Mouse (Mus musculus): ENCODE measurements around the gene Pgs1. TPM values are rescaled to one million over a fixed set of nuclear protein-coding genes. Genes with fewer than 3 reads are reported as not detected.

Pgs1 gene
- polyA plus RNA-seq (2017; shearing (Covaris generic)): 10 to 100 TPM; 26.4 to 38.4 (median 36.7) TPM

DNA sequence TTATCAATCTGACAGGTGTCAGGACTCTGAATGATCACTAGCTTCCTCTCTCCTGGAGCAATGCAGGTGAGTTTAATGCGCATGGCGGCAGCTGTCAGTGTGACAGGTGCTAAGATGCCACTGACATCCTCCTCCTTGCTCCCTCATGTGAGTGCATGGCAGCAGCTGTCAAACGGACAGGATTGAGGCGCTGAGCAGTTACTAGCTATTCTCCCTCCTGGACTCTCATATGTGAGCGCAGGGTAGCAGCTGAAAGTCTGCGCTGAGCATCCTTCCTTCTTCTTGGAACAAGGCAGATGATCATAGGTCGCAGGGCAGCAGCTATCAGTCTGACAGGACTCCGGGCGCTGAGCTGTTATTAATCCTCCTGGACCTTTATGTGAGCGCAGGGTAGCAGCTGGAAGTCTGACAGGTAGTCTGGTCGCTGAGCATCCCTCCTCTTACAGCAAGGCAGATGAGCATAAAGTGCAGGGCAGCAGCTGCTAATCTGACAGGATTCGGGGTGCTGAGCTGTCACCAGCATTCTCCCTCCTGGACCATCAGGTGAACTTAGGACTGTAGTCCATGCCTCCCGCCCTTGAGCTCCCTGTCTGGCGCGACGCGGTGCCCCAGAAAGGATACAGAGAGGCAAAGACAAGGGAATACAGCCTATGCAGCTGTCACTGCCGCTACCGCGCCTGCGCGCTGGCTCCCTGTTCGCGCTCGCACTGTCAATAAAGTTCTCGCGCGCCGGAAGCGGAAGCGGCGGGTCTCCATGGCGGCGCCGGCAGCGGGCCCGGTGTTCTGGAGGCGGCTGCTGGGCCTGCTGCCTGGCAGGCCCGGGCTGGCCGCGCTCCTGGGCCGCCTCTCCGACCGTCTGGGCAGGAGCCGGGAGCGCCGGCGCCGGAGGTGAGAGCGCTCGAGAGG is at the start of gene Pgs1:
Gene Pgs1, plus strand, starts transcription at position 167 of the 906 bp plus-strand sequence.
- peak; percentile 77 for ATAC-seq

DNA sequence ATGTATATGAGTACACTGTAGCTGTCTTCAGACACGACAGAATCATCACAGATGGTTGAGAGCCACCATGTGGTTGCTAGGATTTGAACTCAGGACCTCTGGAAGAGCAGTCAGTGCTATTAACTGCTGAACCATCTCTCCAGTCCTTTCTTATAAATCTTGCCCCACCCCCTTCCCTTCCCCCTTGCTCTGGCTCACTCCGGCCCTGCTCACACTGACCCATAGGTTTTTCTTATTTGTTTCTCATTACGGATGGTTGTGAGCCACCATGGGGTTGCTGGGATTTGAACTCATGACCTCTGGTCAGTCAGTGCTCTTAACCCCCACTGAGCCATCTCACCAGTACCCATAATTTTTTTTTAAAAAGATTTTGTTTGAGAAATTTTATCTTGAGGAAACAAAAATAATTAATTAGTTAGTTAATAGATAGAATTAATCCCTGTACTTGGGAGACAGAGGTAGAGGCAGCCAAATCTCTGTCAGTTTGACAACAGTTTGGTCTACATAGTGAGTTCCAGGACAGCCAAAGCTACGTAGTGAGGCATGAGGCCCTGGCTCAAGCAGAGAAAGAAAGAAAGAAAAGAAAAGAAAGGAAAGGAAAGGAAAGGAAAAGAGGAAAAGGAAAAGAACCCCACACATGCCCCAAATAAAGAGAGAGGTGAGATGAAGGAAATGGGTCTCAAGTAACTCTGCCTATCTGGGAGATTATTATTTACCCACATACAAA is 46.9 kb upstream of the Pgs1 start:
- ATAC-seq: no peak

GRCm38 (mm10) chr11:117939741-117940285 is 46.3 kb upstream of the Pgs1 start:
- no peak for ATAC-seq

GRCm38 (mm10) chr11:117940881-117941280 is 45.2 kb upstream of the Pgs1 start:
- no peak for ATAC-seq

- no peak for ATAC-seq
Observed at GRCm38 (mm10) chr11:117941325-117941834, 44.7 kb upstream of the Pgs1 start.

DNA sequence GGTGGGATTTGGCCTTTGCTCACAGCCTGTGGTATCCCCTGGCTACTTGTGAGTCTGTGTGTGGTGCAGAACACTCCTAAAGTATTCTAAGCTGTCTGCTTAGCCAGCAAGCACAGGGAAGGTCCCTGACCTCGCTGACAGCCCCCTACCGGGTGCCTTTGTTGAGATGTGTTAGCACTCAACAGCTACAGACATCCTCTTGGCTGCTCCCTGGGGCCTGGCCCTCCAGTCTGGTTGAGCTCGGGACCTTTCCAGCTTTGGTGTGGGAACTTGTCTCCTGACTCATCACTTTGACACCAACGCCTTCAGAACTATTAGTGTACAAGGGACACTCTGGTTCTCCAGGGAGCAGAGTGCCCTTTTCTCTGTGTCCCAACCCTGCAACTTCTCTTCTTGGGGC is 44.2 kb upstream of the Pgs1 start:
- no peak for ATAC-seq

- no peak for ATAC-seq
Observed at GRCm38 (mm10) chr11:117946195-117946979, 39.7 kb upstream of the Pgs1 start.

DNA sequence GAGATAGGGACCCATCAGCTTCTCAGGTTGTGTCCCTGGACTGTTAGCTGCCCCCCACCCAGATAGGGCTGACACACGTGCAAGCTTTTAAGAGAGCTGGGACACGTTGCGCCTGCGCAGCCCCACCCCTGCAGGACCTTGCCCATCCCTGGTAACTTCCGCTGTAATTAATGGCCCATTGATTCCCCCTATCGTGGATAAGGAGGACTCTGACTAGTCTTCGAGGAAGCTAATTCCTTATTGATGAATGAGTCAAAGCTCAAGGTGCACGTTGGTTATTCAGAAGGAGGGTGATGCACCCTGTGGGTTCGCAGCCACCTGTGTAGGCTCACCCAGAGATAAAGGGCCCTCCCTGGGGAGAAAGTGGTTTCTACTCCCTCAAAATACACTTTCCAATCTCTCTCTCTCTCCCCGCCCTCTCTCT is 39.1 kb upstream of the Pgs1 start:
- ATAC-seq: no peak

DNA sequence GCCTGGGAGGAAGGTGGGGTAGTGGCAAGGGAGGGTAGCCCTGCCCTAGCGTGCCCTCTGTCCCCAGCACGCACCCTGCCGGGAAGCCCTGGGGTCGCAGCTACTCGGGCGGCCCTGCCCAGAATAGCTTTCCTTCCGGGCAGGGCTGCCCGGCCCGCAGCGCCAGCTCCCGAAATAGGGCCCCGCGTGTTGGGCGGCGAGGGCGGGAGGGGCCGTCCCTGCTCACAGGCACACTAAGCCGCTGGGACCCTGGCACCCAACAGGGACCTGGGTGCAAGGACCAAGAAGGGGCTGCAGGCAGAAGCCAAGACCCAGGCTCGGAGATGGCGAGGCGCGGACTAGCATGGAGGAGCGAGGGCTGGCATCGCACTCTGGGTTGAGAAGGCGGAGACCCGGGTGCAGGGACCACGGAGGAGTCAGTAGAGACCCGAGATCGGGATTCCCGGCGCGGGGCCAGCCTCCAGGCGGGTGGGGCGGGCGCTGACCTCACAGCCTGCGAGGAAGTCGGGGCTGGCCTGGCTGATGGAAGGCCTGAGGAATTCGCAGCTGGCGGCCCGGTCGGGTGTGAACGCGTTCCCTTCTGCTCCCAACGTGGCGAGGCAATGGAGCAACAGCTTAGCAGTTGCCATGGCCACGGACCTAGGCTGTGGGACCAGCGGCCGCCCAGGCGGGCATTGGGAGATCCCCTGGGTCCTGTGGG is 36.5 kb upstream of the Pgs1 start:
- no peak for ATAC-seq

- no peak for ATAC-seq
Observed at GRCm38 (mm10) chr11:117951391-117951790, 34.7 kb upstream of the Pgs1 start.

DNA sequence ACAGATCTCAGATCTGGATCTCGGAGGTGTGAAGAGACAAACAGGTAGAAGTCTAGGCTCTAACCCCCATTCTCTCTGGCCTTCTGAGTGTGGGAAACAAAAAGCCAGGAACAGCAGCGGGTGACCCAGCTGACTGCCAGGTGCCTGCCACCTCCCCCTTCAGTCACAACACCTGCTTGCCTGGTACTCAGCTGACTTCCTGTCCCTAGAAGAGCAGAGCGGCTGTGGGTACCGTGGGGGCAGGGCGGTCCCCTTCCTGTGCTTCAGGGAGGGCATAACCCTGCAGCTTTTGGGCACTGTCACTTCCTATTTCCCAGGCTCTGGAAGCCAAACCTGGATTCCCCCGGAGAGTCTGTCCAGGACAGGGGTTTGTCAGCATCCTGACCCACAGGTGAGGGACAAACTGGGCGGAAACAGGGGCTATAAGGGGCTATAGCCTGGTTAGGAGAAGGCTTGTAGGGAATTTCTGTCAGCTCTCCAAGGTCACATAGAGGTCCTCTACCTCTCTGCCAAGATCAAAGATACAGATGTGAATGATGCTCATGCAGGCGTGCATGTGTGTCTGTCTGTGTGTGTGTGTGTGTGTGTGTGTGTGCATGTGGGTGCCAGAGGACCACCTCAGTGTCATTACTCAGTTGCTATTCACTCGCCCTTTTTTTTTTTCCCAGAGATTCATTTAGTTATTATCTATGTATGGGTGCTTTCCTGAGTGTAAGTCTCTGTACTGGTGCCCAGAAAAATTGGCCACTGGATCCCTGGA is 33.7 kb upstream of the Pgs1 start:
- ATAC-seq: peak; percentile 98

GRCm38 (mm10) chr11:117954094-117954493 is 32.0 kb upstream of the Pgs1 start:
- peak; percentile 31 for ATAC-seq

DNA sequence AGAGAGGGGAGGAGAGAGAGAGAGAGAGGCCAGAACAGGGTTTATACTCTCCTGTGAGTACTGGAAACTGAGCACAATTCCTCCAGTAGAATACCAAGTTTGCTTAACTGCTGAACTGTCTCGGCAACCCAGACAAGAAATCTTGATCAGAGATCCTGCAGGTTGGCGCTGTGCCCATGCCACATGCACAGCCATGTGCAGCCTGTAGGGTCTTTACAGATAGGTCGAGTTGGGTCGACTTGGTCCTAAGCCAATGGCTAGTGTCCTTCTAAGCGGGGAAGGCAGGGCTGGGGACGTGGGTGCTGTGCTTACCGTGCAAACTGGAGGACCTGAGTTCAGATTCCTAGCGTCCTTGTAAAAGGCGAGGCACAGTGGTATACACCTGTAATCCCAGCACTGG is 31.3 kb upstream of the Pgs1 start:
- no peak for ATAC-seq

DNA sequence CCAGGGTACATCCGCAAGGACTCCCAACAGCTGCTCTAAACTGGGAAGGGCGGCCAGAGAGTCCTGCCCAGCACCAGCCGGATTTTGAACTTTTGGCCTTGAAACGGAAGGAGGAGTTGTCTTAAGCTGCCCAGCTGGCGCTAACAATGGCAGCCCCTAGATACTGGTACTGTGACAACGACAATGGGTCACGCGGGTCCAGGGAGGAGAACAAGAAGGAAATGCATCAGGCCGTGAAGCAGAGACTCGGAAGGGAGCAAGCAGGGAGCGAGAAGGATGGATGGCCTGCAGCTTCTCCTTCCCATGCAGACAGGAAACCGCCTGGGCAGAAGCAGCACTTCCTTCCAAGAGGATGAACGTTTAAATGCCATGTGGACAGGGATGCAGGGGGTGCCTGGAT is 30.5 kb upstream of the Pgs1 start:
- no peak for ATAC-seq

DNA sequence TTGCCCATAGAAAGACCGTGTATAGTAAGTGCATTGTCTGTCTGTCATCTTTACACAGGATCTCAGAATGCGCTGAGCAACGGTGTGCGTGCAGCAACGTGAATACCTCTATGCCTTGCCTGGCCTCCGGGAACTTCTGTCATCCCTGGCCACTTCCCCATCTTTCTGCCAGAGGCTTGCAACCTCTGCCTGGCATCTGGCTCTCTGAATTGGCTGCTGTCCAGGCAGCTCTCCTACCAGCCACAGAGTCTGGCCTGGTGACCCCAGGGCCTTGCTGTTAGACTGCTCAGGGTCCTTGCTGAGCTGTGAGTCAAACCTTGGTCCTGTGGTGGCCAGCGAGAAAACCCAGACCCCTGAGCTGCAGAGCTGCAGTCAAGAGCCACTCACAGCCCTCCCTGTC is 27.9 kb upstream of the Pgs1 start:
- no peak for ATAC-seq

- no peak for ATAC-seq
Observed at GRCm38 (mm10) chr11:117959166-117959565, 26.9 kb upstream of the Pgs1 start.

DNA sequence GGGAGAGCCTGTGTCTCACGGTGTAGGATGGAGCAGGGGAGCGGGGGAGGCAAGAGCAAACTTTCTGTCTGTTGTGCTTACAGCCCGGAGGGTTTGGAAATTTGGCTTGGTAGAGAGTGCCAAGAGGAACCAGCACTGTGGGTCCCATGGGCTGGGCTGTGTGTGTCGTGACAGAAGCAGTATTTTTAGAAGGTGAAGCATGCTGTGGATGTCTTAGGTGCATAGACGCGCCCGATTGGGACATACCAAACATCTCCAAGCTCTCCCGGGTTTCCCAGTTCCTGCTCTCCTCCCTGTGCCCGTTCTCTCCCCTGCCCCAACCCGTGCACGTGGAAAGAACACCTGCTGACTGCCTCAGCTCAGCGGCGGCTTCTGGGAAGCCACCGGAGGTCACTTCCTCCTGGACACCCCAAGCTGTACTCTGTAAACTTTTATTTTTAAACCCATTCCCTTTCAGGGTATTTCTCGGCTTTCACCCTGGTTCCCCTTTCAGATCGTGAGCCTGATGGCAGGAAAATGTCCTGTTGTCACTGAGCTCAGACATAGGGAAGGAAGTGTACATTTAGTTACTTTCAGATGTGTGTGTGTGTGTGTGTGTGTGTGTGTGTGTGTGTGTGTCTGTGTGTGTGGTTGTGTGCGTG is 26.2 kb upstream of the Pgs1 start:
- no peak for ATAC-seq

DNA sequence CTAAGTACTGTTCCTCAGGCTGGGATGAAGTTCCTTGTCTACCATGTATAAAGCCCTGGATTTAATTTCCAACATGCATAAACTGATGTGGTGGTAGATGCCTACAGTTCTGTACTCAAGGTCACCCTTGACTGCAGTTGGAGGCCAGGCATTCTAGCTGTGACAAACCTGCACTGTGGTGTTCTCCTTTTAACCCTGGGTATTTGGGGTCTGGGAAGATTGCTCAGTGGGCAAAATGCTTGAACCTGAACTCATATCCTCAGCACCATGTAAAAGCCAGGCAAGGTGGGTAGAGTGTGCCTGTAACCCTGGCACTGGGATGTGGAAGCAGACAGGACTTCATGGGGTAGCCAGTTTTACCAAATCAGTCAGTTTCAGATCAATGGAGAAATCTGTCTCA is 25.5 kb upstream of the Pgs1 start:
- no peak for ATAC-seq

GRCm38 (mm10) chr11:117962228-117963067 is 23.6 kb upstream of the Pgs1 start:
- no peak for ATAC-seq

All from inflammation-experienced regulatory T-cells, adult 6 months (primary cell).